Mouse (Mus musculus) midbrain, embryonic 10.5 days (tissue): ENCODE data around the gene Efcab8. TPM values are rescaled to one million over a fixed set of nuclear protein-coding genes. Genes with fewer than 3 reads are reported as not detected.

Experiments
- DNase-seq: peaks from one replicate; pipeline ENCODE4 v3.0.0-alpha.2; 2017; ENCODE audit warnings: low spot score
- H3K27ac ChIP-seq: fragments of 300-500 bp; sonication (generic); replicated peaks from 2 replicates; pipeline ENCODE4 v1.5.1; 2016; ENCODE audit warnings: mild to moderate bottlenecking
- H3K27me3 ChIP-seq: fragments of 300-500 bp; sonication (generic); 2 replicates; pipeline ENCODE4 v1.6.1; 2016; ENCODE audit warnings: low read depth, mild to moderate bottlenecking; ENCODE audit not compliant: poor library complexity, severe bottlenecking
- H3K36me3 ChIP-seq: fragments of 300-500 bp; sonication (generic); 2 replicates; pipeline ENCODE4 v1.6.1; 2016; ENCODE audit warnings: mild to moderate bottlenecking, moderate library complexity
- H3K4me1 ChIP-seq: fragments of 300-500 bp; sonication (generic); 2 replicates; pipeline ENCODE4 v1.6.1; 2016
- H3K4me3 ChIP-seq: fragments of 300-500 bp; sonication (generic); 2 replicates; pipeline ENCODE4 v1.5.1; 2016; ENCODE audit warnings: mild to moderate bottlenecking, moderate library complexity
- H3K9me3 ChIP-seq: fragments of 300-500 bp; sonication (generic); replicated peaks from 2 replicates; pipeline ENCODE4 v1.6.1; 2016; ENCODE audit warnings: mild to moderate bottlenecking
- WGBS: fragments of 180-500 bp; shearing (Covaris S2); methylation state at CpG from one replicate; pipeline ENCODE4 v1.1.7; 2016; 5-methylcytosine and 5-hydroxymethylcytosine counted together
- polyA plus RNA-seq: library from polyadenylated mRNA; unstranded; fragments of >200 nt; fragmentation: Nextera tagmentation; extraction: Ambion mirVana; gene quantifications from 2 replicates; pipeline ENCODE4 v1.2.1, GENCODE M21; 2016

Gene Efcab8
- polyA plus RNA-seq = not detected in 2 replicates

- no peak within 1 kb of the TSS; the same call in 1 of the 2 replicates for H3K27ac ChIP-seq
- no peak for DNase-seq
- H3K9me3 ChIP-seq = no peaks in the 10 kb centered on the region
- H3K36me3 ChIP-seq = no peaks in the 10 kb centered on the region
- H3K27me3 ChIP-seq = peaks cover 9% of the 10 kb centered on the region
- H3K4me3 ChIP-seq = peak within 1 kb of the TSS; percentile 47
- WGBS = 52% methylated on average over 12 of the region's 12 CpGs
- peaks cover 11% of the 10 kb centered on the region for H3K4me1 ChIP-seq
Measured at GRCm38 (mm10) chr2:153779394-153779981, at the start of gene Efcab8. Gene Efcab8, plus strand, starts transcription at chr2:153779931.

DNA sequence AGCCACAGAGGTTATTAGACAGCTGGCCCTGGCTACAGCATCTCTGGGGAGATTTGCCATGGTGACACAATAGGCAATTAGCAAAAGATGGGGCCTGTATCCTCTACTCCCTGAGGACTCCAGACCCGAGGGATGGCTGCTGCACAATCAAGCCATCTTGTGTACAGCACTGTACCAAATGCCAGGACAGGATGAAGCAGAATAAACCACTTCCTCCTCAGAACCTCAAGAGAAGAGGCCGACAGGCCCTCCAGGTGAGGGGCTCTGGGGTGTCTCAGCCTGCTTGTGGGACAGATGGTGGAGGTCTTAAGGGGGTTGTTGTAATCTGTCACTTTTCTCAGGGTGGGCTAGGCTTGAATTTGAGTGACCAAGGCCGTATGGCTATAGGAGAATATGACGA, 45.7 kb upstream of the Efcab8 start:
- 87% methylated on average over 4 of the region's 4 CpGs for WGBS
- no peak overlapping the region for H3K27ac ChIP-seq
- no peak for DNase-seq
- H3K27me3 ChIP-seq = no peaks in the 10 kb centered on the region
- H3K4me3 ChIP-seq = no peak overlapping the region
- H3K4me1 ChIP-seq = no peaks in the 10 kb centered on the region
- H3K9me3 ChIP-seq = no peaks in the 10 kb centered on the region
- H3K36me3 ChIP-seq = no peaks in the 10 kb centered on the region

- H3K9me3 ChIP-seq = no peaks in the 10 kb centered on the region
- peak within 1 kb of the TSS; percentile 99 for H3K27ac ChIP-seq
- H3K27me3 ChIP-seq = no peaks in the 10 kb centered on the region
- peak within 1 kb of the TSS; percentile 88 for H3K4me3 ChIP-seq
- H3K36me3 ChIP-seq = peaks cover 7% of the 10 kb centered on the region
- H3K4me1 ChIP-seq = peaks cover 26% of the 10 kb centered on the region
- DNase-seq = peak; percentile 99
- 11% methylated on average over 58 of the region's 58 CpGs for WGBS
Measured at GRCm38 (mm10) chr2:153740500-153741436, 39.0 kb upstream of the Efcab8 start, which contains the start of gene Mapre1. Gene Mapre1, plus strand, starts transcription at chr2:153741274.

DNA sequence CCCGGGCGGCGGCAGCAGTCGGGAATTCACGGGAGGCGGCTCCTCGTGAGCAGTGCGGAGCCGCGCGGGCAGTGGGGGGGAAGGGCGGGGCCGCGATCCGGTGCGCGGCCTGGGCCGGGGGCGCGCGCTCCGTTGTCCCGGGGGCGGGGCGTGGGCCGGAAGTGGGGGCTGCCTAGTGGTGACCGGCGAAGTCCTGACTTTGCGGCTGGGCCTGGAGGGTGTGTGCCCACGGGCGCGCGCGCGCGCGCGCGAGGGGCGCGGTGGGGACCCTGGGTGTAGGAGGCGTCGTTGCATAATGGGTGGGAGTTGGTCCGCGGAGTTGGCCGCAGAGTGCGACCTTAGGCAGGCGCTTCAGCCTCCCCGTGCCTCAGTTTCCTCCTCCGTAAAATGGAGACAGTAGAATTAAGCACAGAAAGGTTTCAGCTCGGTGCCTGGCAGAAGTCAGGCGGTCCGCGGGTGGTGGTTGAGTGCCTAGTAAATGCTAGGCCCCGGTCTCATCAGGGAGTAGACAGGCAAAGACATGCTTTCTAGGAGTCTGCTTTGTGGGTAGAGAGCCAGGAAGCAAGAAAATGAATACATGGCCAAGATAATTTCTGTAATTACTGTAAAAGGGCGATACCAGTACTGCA, 38.2 kb upstream of the Efcab8 start:
- peak; percentile 89 for DNase-seq

GRCm38 (mm10) chr2:153747994-153748393, 31.7 kb upstream of the Efcab8 start:
- H3K4me3 ChIP-seq = no peak overlapping the region
- H3K4me1 ChIP-seq = peaks cover 9% of the 10 kb centered on the region
- H3K27ac ChIP-seq = no peak overlapping the region
- no peak for DNase-seq
- H3K27me3 ChIP-seq = no peaks in the 10 kb centered on the region
- H3K36me3 ChIP-seq = peaks cover 69% of the 10 kb centered on the region
- no peaks in the 10 kb centered on the region for H3K9me3 ChIP-seq

More for the DNA sequence above, 38.2 kb upstream of the Efcab8 start:
- Histone ChIP-seq H3K36me3 (peaks cover 15% of the 10 kb centered on the region), H3K9me3 (no peaks in the 10 kb centered on the region), H3K27ac (peak overlapping the region; percentile 99), H3K4me3 (peak overlapping the region; percentile 88), H3K27me3 (no peaks in the 10 kb centered on the region), H3K4me1 (peaks cover 26% of the 10 kb centered on the region)
- WGBS = 1% methylated on average over 56 of the region's 56 CpGs

- Histone ChIP-seq H3K27me3 (no peaks in the 10 kb centered on the region), H3K4me1 (no peaks in the 10 kb centered on the region), H3K9me3 (no peaks in the 10 kb centered on the region), H3K36me3 (peaks cover 78% of the 10 kb centered on the region), H3K4me3 (no peak overlapping the region), H3K27ac (no peak overlapping the region)
- no peak for DNase-seq
- WGBS = 98% methylated on average over 2 of the region's 2 CpGs
Measured at GRCm38 (mm10) chr2:153750363-153750762, 29.4 kb upstream of the Efcab8 start.

DNA sequence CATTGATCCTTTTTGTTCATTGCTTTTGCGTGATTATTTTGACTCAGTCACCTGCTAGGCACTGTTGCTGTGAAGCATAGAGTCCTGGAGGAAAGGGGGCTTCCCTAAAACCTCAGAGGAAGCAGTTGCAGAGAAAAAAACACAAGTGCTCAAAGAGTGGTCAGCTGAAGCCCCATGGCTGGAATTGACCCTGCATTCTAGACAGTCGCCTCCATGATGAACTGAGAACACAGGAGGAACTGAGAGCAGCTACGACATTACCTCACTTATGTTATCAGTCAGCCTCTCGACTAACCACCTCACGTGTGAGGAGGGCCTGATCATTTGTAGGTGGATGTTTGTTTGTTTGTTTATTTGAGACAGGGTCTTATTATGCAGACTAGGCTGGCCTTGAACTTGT, 17.6 kb upstream of the Efcab8 start:
- H3K36me3 ChIP-seq = peaks cover 100% of the 10 kb centered on the region
- WGBS = 94% methylated on average over 5 of the region's 5 CpGs
- no peak for DNase-seq
- no peak overlapping the region for H3K4me3 ChIP-seq
- H3K27me3 ChIP-seq = no peaks in the 10 kb centered on the region
- no peaks in the 10 kb centered on the region for H3K4me1 ChIP-seq
- H3K9me3 ChIP-seq = no peaks in the 10 kb centered on the region
- H3K27ac ChIP-seq = no peak overlapping the region

DNA sequence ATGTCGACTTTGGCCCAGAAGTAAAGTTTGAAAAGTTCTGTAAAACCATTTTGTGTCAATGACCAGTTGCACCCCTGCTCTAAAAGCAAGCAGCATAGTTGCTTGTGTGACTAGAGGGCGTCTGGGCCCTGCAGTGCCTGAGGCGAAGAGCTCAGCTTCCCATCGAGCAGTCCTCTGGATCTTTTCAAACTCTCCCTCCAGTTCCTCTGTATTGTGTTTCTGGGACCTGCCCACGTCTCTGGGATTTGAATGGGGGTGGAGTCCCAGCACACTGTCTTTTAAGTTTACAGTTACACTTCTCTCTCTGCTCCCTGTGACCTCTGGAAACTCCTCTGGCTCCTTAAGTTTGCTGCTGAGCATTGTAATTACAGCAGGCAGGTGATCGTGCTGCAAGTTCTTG, 12.2 kb upstream of the Efcab8 start:
- WGBS = 64% methylated on average over 6 of the region's 6 CpGs

DNA sequence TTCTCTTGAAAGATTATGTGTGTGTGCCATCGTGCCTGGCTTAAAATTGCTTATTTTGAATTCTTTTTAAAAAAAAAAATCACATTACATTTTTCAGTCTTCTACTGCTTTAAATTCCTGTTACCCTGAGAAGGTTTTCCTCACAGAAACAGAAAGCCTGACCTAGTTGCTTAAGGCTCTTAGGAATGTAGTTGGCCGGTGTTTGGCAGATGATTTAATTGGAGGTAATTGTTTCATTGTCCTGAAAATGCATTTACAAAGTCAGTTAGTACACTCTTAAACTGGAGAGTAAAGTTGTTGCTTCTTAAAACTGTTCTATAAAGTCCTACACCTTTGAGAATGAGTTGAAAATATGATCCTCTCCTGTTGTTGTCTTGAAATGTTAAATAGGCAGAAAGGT, 10.8 kb upstream of the Efcab8 start:
- WGBS = 91% methylated on average over 2 of the region's 2 CpGs

More for the DNA sequence above, 12.2 kb upstream of the Efcab8 start:
- H3K27ac ChIP-seq = no peak overlapping the region
- no peaks in the 10 kb centered on the region for H3K27me3 ChIP-seq
- peaks cover 93% of the 10 kb centered on the region for H3K36me3 ChIP-seq
- H3K4me3 ChIP-seq = no peak overlapping the region
- H3K4me1 ChIP-seq = no peaks in the 10 kb centered on the region
- no peak for DNase-seq
- no peaks in the 10 kb centered on the region for H3K9me3 ChIP-seq

DNA sequence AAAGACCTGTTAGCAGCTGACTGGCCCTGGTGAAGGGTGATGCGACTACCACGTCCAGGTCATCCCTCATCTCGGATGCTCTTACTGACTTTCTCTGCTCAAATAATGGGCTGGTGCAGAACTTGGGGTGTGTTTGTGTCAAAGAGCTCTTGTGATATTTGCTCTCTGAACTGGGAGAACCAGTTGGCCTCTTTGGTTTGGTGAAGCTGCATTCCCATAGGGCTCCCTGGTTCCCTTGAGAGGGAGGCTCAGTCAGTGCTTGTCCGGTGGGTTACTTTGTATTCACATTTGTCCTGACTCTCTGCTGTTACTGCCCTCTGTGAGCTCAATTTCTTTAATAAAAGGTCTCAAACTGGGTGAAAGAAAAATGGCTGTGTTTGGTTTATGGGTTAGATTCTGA, 6.8 kb upstream of the Efcab8 start:
- H3K9me3 ChIP-seq = no peaks in the 10 kb centered on the region
- peaks cover 58% of the 10 kb centered on the region for H3K36me3 ChIP-seq
- H3K4me1 ChIP-seq = no peaks in the 10 kb centered on the region
- DNase-seq = no peak
- no peaks in the 10 kb centered on the region for H3K27me3 ChIP-seq
- WGBS = 92% methylated on average over 4 of the region's 4 CpGs
- no peak overlapping the region for H3K4me3 ChIP-seq
- no peak overlapping the region for H3K27ac ChIP-seq

More for the DNA sequence above, 10.8 kb upstream of the Efcab8 start:
- no peaks in the 10 kb centered on the region for H3K4me1 ChIP-seq
- peaks cover 93% of the 10 kb centered on the region for H3K36me3 ChIP-seq
- no peak overlapping the region for H3K27ac ChIP-seq
- H3K9me3 ChIP-seq = no peaks in the 10 kb centered on the region
- no peak overlapping the region for H3K4me3 ChIP-seq
- DNase-seq = no peak
- no peaks in the 10 kb centered on the region for H3K27me3 ChIP-seq

- WGBS = 88% methylated on average over 4 of the region's 4 CpGs
- Histone ChIP-seq H3K36me3 (peaks cover 35% of the 10 kb centered on the region), H3K9me3 (no peaks in the 10 kb centered on the region), H3K4me1 (peaks cover 11% of the 10 kb centered on the region), H3K27me3 (peaks cover 9% of the 10 kb centered on the region), H3K27ac (no peak overlapping the region), H3K4me3 (no peak overlapping the region)
- no peak for DNase-seq
Measured at GRCm38 (mm10) chr2:153775472-153775871, 4.3 kb upstream of the Efcab8 start.

DNA sequence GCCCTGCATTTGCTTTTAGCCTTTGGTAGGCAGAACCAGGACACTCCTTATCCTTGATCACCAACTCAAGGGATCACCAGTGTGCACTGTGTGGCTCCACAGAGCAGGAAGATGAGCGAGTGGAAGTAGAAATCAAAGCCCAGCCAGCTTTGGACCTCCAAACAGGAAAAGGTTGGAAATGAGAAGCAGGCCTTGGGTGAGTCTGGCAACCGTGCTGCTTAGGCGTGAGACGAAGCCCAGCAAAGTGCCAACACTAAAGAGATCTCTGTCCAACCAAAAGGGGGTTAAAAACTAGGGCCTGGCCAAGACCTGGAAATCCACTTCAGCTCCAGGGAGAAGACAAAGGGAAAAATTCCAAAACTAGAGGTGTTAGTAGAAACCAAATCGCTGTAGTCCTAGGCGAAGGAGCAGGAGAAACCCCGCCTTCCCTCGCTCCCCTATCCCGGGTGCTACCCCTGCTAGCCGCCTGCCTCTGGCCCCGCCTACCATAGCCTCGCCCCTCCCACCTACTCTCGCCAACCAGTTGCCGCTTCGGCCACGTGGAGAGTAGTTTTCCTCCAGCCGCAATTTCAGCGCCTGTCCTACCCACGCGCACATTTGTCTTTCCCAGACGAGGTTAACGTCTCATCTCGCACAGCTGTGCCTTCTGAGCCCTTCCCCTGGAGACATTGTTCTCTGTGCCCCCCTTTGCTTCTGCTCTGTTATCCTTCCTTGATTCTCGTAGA, 931 bp upstream of the Efcab8 start:
- WGBS = 15% methylated on average over 24 of the region's 24 CpGs
- H3K27me3 ChIP-seq = peaks cover 9% of the 10 kb centered on the region
- H3K9me3 ChIP-seq = no peaks in the 10 kb centered on the region
- H3K27ac ChIP-seq = no peak overlapping the region; the same call in 1 of the 2 replicates
- H3K36me3 ChIP-seq = peaks cover 6% of the 10 kb centered on the region; the same call in 1 of the 2 replicates
- peak; percentile 73 for DNase-seq
- H3K4me3 ChIP-seq = peak overlapping the region; percentile 47
- H3K4me1 ChIP-seq = peaks cover 11% of the 10 kb centered on the region
